Mouse (Mus musculus): ENCODE results near the gene Gramd1a.

DNA sequence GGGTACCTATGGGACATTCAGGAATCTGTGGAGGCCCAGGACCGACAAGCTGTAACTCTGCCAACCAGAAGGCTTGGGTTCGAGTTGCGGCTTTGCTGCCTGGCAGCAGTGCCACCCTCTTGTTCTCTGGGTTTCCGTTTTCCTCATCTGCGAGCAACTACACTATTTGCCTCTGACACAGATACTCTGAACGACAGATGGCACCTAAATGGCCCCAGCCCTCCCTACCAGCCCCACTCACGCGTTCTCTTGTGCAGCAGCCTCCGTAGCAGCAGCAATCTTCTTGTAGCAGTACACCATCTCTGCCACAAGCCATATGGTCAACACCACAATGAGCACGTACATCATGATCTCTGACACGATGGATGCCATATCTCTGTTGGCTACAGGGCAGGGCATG, 38.2 kb downstream of the Gramd1a start:
- TF ChIP-seq CTCF (conservative IDR thresholded peaks at IDR 0.05; ENCODE audit: insufficient read depth, insufficient read length, low read depth, low read length) = no peak
- TF ChIP-seq POLR2A (IDR thresholded peaks at IDR 0.05; ENCODE audit: low read depth, low read length) = no peak
